ENCODE assay signal across 15 mouse cellular contexts in genomic region chr19:17283317-17283716, GRCm38 (mm10).
"Had no signal": no experiment of that assay in that cellular context is flagged by ENCODE, and none has a peak within 500 bp of the region (broad histone marks: within the 10 kb centered on the region; RNA-seq: fewer than 3 reads in every experiment).

No protein-coding gene starts in this region.

- H3K36me3 ChIP-seq: neural tube, embryonic 15.5 days; stomach, embryonic 15.5 days had no signal

- H3K4me3 ChIP-seq: neural tube, embryonic 15.5 days; stomach, embryonic 15.5 days had no signal

- H3K27me3 ChIP-seq: neural tube, embryonic 15.5 days; stomach, embryonic 15.5 days had no signal

- DNase-seq: retina, postnatal 1 day; right cerebral cortex, adult 18-20 months; right cerebral cortex, postnatal 14 days; right cerebral cortex, postnatal 25 days; right cerebral cortex, postnatal 4 days; spleen, adult 18-20 months; thymus, adult 18-20 months; thymus, adult 2 months; thymus, postnatal 14 days; thymus, postnatal 25 days; thymus, postnatal 36 days; thymus, postnatal 4 days had no signal

- H3K4me1 ChIP-seq: neural tube, embryonic 15.5 days; stomach, embryonic 15.5 days had no signal

- H3K9ac ChIP-seq: neural tube, embryonic 15.5 days; stomach, embryonic 15.5 days had no signal

- H3K27ac ChIP-seq: neural tube, embryonic 15.5 days; stomach, embryonic 15.5 days; stomach, postnatal 0 days had no signal

- H3K4me2 ChIP-seq: neural tube, embryonic 15.5 days; stomach, embryonic 15.5 days had no signal

- H3K9me3 ChIP-seq: neural tube, embryonic 15.5 days; stomach, embryonic 15.5 days had no signal
